Mouse (Mus musculus) spleen, adult 2 months (tissue): ENCODE measurements around the gene Chst8.

Experiments
- CTCF ChIP-seq: fragments of 200-500 bp; IDR thresholded peaks from 2 replicates; pipeline ENCODE4 v1.5.1; 2011; ENCODE audit warnings: mild to moderate bottlenecking, inconsistent platforms; ENCODE audit not compliant: insufficient read depth, insufficient read length, insufficient replicate concordance; ENCODE audit errors: extremely low read depth
- POLR2A ChIP-seq: fragments of 200-500 bp; IDR thresholded peaks from 2 replicates; pipeline ENCODE4 v1.6.1; 2011; ENCODE audit warnings: low read depth, low read length, inconsistent platforms

- TF ChIP-seq CTCF = no peak
- TF ChIP-seq POLR2A = no peak
Measured at GRCm38 (mm10) chr7:34704401-34704800, 108.1 kb downstream of the Chst8 start.
